Mouse (Mus musculus) lung, postnatal 0 days (tissue): ENCODE results near the gene Cfap45.

Experiments
- CTCF ChIP-seq: IDR thresholded peaks from 2 replicates; pipeline ENCODE4 v1.5.1; 2016; ENCODE audit warnings: antibody characterized with exemption, mild to moderate bottlenecking
- EP300 ChIP-seq: IDR thresholded peaks from 2 replicates; pipeline ENCODE4 v1.6.1; 2016; ENCODE audit warnings: antibody characterized with exemption, mild to moderate bottlenecking, control low read depth

GRCm38 (mm10) chr1:172584271-172584670, 63.7 kb downstream of the Cfap45 start:
- no peak for TF ChIP-seq CTCF
- TF ChIP-seq EP300, result no peak
